Mouse (Mus musculus) small intestine, adult 2 months (tissue): ENCODE measurements around the gene Ush1g.

Source experiments
- CTCF ChIP-seq: fragments of 200-500 bp; IDR thresholded peaks from 2 replicates; pipeline ENCODE4 v1.5.1; 2012; ENCODE audit warnings: low read depth, mild to moderate bottlenecking, control low read depth, inconsistent platforms, low read length, moderate library complexity, mixed read lengths; ENCODE audit not compliant: insufficient replicate concordance, insufficient read length; ENCODE audit errors: extremely low read depth
- POLR2A ChIP-seq: fragments of 200-500 bp; IDR thresholded peaks from 2 replicates; pipeline ENCODE4 v1.6.1; 2012; ENCODE audit warnings: low read depth, mild to moderate bottlenecking, control low read depth, inconsistent platforms, low read length, moderate library complexity

DNA sequence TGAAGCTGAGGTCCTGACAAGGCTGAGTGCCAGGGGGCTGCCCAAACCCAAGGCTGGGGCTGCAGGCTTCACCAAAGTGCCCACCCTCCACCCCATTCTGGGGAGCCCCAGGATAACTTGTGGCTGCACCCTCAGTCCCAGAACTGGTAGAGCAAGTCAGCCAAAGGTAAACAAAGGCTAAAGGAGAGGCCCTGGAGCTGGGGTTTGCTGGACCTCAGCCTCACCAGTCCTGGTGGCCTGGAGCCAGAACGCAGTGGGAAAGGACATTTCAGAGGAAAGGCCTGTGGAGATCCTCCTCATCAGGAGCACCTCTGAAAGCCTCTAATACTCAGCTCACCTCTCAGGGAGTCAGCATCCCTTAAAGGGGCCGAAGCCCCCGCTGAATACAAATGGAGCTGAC is 42.3 kb upstream of the Ush1g start:
- TF ChIP-seq CTCF = no peak
- TF ChIP-seq POLR2A = no peak
